Mouse (Mus musculus): ENCODE measurements at regions not wholly inside any gene's neighbourhood (a gene's known extent, or its start where the extent isn't known, plus 50 kb on each side); places are given as distances from the start of the nearest gene placed in this dataset.

- TF ChIP-seq CTCF (IDR thresholded peaks at IDR 0.05; ENCODE audit: low read depth) (no peak), EP300 (optimal IDR thresholded peaks at IDR 0.05) (no peak)
Observed at GRCm38 (mm10) chr7:77861841-77862240, 876.0 kb downstream of the Ntrk3 start.

Measured in stomach, postnatal 0 days (tissue).